Mouse (Mus musculus) MN1 (cell line): Measurements from ENCODE around the gene Hs3st1.
A peak's percentile ranks its signal among the peaks of the same experiment; 100 is the strongest.

Experiments used
- DNase-seq: peaks from one replicate; pipeline ENCODE4 v3.0.0-alpha.2; 2016; ENCODE audit warnings: low spot score

Hs3st1 gene

GRCm38 (mm10) chr5:39643260-39643923, 111.9 kb downstream of the Hs3st1 start:
- no peak for DNase-seq

GRCm38 (mm10) chr5:39642222-39642770, 113.0 kb downstream of the Hs3st1 start:
- no peak for DNase-seq

GRCm38 (mm10) chr5:39639438-39640177, 115.7 kb downstream of the Hs3st1 start:
- DNase-seq: peak; percentile 13

GRCm38 (mm10) chr5:39638926-39639325, 116.3 kb downstream of the Hs3st1 start:
- DNase-seq: no peak

- no peak for DNase-seq
Observed at GRCm38 (mm10) chr5:39637874-39638273, 117.4 kb downstream of the Hs3st1 start.

- DNase-seq: no peak
Observed at GRCm38 (mm10) chr5:39636090-39636489, 119.2 kb downstream of the Hs3st1 start.

GRCm38 (mm10) chr5:39634300-39635047, 120.8 kb downstream of the Hs3st1 start:
- DNase-seq: no peak

- DNase-seq: no peak
Observed at GRCm38 (mm10) chr5:39633206-39633605, 122.1 kb downstream of the Hs3st1 start.

- DNase-seq: no peak
Observed at GRCm38 (mm10) chr5:39630841-39631240, 124.4 kb downstream of the Hs3st1 start.

- no peak for DNase-seq
Observed at GRCm38 (mm10) chr5:39625037-39625473, 130.2 kb downstream of the Hs3st1 start.

- no peak for DNase-seq
Observed at GRCm38 (mm10) chr5:39624218-39624590, 131.1 kb downstream of the Hs3st1 start.

GRCm38 (mm10) chr5:39623304-39624217, 131.7 kb downstream of the Hs3st1 start:
- no peak for DNase-seq

GRCm38 (mm10) chr5:39620206-39620866, 134.9 kb downstream of the Hs3st1 start:
- no peak for DNase-seq

GRCm38 (mm10) chr5:39617354-39617977, 137.8 kb downstream of the Hs3st1 start:
- DNase-seq: no peak

- DNase-seq: no peak
Observed at GRCm38 (mm10) chr5:39615202-39615601, 140.1 kb downstream of the Hs3st1 start.

- DNase-seq: no peak
Observed at GRCm38 (mm10) chr5:39613534-39613933, 141.7 kb downstream of the Hs3st1 start.

GRCm38 (mm10) chr5:39612240-39612639, 143.0 kb downstream of the Hs3st1 start:
- DNase-seq: no peak

- DNase-seq: no peak
Observed at GRCm38 (mm10) chr5:39608260-39608659, 147.0 kb downstream of the Hs3st1 start.

- DNase-seq: no peak
Observed at GRCm38 (mm10) chr5:39594737-39595136, 160.5 kb downstream of the Hs3st1 start.
